Mouse (Mus musculus) retina, postnatal 1 day (tissue): ENCODE measurements around the gene Ctbp2.
A peak's percentile ranks its signal among the peaks of the same experiment; 100 is the strongest.

ENCODE experiments used
- DNase-seq: peaks from one replicate; pipeline ENCODE4 v3.0.0-alpha.2; 2012

Ctbp2 gene

DNA sequence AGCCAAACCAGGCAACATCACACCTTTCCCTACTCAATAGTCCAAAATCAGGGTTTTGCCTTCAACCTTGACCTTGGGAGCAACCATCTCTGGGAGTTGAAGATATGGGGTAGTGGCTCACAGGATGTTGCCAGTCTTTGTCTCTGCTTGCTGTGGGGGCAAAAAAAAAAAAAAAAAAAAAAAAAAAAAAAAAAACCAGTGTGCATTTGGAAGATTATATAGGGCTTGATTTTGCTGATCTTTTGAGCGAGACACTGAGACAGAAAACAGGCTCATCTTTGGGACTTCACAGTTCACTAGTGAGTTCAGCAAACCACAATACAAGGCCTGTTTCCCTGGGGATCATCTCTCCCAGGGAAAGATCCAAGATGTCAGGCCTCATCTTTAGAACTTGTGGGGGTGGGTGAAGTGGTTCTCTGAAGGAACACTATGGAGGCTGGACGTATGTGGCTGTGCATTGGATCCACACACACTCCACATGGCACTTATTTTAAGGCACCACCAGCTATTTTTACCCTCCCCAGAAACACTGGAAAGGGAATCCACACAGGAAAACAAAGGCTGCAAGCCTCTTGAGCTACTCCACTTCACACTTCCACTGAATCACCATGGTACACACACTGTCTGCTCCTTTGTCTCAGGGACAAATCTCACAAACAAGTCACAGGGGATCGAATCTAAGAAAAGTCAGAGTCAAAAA lies 84.4 kb downstream of the Ctbp2 start:
- DNase-seq = no peak

- no peak for DNase-seq
These were observed 86.5 kb downstream of the Ctbp2 start for GRCm38 (mm10) chr7:133037618-133038017.

- DNase-seq = no peak
These were observed 86.9 kb downstream of the Ctbp2 start for GRCm38 (mm10) chr7:133037217-133037616.

- no peak for DNase-seq
These were observed 88.3 kb downstream of the Ctbp2 start for GRCm38 (mm10) chr7:133035901-133036300.

- peak; percentile 87 for DNase-seq
These were observed 91.5 kb downstream of the Ctbp2 start for GRCm38 (mm10) chr7:133032589-133033203.

- no peak for DNase-seq
These were observed 94.6 kb downstream of the Ctbp2 start for GRCm38 (mm10) chr7:133029496-133030047.

DNA sequence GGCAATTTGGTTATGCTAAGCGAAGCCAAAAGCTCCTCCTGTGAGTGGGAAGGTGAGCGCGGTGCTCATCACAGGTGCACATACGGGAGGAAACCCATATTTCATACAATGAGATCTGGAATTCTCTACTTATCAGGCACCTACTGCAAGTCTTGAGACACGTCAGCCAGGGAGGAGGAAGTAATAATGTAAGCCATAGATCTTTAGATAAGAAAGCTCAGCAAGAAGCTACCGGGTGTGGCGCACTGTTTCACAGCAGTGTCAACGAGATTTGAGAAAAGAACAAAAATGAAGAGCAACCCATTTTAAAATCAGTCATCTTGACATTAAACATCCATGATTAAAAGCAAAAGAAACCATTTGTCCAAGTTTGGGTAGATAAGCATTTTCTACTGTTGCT lies 95.2 kb downstream of the Ctbp2 start:
- no peak for DNase-seq

DNA sequence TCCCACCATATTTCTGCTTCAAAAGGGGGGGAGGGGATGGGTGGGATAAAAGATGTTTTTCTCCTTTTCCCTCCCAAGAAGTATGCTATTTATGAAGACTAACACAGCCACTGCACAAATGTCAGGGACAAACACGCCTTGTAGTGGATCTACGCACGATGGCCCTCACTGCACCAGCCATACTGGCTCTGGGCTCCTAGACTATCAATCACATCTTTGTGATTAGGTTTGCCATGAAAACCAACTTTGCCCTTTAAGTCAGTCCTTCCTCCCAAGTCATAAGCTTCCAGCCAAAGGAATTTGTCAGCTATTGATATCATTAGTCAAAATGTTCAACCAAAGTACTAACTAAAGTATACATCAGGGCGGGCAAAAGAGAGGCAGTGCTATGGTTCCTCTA lies 96.2 kb downstream of the Ctbp2 start:
- DNase-seq = no peak

DNA sequence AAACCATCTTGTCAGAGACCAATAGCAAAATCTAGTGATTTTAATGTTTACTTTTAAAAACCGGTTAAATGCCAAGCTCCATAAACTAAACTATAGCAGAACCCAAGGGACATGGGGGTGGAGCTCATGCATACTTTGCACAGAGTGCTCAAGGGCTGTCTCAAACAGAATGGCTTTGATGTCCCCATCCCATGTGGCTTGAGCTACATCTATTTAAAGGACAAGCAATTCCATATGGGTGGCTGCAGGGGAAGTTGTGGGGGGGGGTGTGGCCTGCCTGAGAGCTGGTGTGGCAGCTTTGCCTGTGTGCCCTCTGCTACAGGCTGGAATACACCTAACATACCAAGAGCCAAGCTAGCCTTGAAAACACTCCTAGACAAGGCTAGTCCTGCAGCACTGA lies 99.5 kb downstream of the Ctbp2 start:
- DNase-seq = no peak

GRCm38 (mm10) chr7:133019481-133020020 lies 104.6 kb downstream of the Ctbp2 start:
- DNase-seq = no peak

DNA sequence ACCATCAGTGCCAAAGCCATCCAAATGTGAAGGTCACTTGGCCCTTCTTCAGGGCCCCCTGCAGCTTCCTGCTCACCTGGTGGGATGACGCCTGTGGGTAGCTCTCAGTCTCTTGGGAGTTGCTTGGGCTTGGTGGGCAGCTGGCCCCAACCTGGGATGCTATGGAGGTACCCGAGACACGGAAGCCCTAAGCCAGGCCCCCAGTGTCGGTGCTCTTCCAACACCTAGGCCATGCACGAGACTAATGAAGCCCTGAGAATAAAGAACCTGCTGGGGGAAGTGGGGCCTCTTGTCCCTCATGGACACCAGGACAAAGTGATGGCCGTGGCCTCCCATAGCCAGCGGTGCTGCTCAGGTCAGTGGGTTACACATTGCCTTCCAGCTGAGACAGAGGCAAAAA lies 105.2 kb downstream of the Ctbp2 start:
- no peak for DNase-seq

GRCm38 (mm10) chr7:133015416-133016070 lies 108.6 kb downstream of the Ctbp2 start:
- peak; percentile 90 for DNase-seq

DNA sequence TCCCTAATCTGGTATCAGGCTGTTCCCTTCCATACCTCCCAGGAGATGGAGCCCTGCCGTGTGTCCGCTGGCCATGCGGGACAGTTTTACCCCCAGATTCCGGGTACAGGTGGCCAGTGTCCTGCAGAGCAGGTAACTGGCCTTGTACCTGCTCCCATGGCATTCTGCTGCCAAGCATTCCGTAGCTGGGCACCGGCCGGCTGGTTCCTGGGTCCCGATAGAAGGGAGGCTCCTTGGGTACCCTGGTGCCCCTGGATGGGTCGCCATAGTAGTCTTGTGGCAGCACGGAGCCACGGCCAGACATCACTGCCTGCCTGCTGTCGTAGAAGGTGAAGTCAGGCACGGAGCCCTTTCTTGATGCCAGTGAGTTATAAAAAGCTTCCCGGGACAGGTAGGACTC lies 109.5 kb downstream of the Ctbp2 start:
- no peak for DNase-seq

- no peak for DNase-seq
These were observed 110.2 kb downstream of the Ctbp2 start for GRCm38 (mm10) chr7:133013923-133014322.

DNA sequence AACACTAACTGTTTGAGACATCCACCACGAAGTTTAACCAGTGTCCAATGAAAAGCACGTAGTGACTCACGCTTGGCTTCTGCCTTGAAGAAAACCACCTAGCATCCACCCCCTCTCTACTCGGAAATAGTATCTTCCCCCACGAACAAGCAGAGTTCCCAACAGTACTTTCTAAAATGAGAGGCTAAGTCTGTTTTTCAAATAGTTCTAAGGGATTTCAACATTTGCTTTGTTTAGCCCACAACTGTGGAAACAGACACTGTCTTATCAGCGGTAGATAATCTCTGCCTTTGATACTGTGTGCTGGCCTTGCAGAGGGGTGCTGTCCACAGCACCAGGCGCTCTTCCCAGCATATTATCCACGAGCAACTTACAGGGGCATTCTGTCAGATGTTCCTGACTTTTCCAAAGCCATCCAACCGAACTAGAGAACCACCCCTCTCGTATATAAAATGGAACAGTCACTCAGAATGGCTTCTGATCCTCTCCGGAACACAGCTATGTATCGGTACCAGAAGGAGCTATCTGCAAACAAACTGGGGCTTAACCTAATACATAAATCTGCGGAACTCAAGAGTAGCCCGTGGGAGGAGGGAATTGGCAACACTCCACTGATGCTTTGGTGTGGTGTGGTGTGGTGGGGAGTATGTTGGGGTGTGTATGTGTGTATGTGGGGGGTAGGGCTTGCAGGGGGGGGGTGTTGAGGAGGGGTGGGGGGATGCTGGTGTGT lies 111.4 kb downstream of the Ctbp2 start:
- DNase-seq = peak; percentile 55

DNA sequence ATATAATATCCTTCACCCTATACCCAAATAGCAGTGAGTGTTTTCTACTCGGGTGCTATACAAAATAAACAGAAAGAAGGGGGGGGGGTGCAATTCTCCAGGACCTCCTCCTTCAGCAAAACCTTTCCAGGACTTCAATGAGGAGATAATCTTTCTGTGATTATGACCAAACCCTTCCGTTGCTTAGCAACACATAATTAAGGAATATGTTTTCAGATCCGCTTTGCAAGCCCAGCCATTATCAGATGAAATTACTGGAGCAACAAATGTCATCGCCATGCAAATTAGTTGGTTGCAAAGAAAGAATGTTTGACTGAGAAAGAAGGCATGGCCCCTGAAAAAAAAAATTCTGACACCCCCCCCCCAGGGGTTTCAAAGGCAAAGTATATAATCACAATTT lies 112.5 kb downstream of the Ctbp2 start:
- DNase-seq = peak; percentile 90

- peak; percentile 66 for DNase-seq
These were observed 113.0 kb downstream of the Ctbp2 start for GRCm38 (mm10) chr7:133011191-133011590.

DNA sequence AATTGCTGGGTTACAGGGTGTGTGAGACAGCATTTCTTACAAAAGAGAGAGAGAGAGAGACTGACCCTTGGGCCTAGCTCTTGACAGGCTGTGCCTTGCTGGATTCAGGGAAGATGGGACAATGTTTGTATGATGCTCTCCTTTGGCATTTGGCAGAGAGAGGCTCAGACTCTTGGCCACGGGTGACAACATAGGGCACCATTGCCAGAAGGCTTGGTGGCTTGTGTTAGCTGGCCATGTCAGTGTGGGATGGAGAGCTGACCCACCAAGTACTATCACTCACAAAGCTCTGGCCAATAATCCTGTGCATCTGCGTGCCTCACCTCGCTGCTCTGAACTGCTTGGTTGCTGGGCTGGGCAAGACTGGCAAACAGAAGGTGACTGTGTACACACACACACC lies 113.7 kb downstream of the Ctbp2 start:
- no peak for DNase-seq

DNA sequence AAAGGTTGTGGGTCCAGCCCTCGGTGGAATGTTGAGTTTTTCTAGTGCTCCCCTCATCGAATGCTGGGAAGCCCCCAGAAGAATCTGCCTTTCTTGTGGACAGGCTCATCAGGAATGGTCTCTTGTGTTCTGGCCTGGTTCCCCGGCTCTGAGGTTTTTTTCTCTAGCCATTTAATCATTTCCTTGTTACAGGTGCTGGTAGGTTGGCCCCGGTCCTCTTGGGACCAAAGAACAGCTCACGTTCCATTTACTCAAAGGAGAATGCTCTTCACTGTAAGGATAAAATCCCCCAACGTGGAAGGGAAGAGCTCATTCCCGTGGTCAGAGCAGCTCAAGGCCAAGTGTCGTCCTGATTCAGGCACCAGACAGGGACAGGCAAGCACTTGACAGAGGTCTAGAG lies 114.5 kb downstream of the Ctbp2 start:
- no peak for DNase-seq

- no peak for DNase-seq
These were observed 115.5 kb downstream of the Ctbp2 start for GRCm38 (mm10) chr7:133008663-133009062.

- DNase-seq = no peak
These were observed 116.8 kb downstream of the Ctbp2 start for GRCm38 (mm10) chr7:133007343-133007742.

- no peak for DNase-seq
These were observed 118.4 kb downstream of the Ctbp2 start for GRCm38 (mm10) chr7:133005772-133006171.

DNA sequence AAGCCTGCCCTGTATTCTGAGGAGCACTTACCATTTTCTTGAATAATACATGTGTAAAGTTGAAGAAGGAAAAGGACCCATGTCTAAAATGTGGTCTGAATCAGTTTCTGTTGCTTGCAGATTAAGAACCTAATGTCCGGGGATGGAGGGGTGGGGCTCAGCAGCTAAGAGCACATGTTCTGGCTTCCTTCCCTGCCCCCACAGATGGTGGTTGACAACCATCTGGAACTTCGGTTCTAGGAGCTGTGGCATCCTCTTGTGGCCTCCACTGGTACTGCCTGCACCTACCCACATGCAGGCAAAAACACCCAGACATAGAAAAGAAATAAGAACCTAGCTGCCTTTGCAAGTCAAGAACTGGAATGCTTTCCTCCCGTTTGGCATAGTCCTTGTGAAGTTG lies 120.7 kb downstream of the Ctbp2 start:
- DNase-seq = peak; percentile 86
